In the genomic region with DNA sequence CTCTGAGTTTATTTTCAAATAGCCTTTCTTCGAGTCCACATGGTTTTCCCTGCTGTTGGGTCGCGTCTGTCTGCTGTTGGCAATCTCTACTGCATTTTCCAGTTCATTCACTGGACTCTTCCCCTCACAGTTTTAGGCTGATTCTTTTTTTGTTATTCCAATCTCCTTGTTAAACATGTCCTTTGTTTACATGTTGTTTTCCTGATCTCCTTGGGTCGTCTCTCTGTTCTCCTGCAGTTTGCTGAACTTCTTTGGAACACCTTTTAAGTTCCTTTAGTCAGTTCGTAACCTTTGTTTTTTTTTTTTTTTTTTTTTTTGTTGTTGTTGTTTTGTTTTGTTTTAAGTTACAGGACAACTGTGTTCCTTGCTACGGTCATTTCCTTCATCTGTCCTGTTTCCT, we compare ENCODE assay signal across 35 mouse cellular contexts.
"Had no signal": no experiment of that assay in that cellular context is flagged by ENCODE, and none has a peak within 500 bp of the region (broad histone marks: within the 10 kb centered on the region; RNA-seq: fewer than 3 reads in every experiment).

No protein-coding gene starts in this region.

- H3K9ac ChIP-seq: heart, embryonic 12.5 days; heart, embryonic 13.5 days; heart, embryonic 15.5 days; hindbrain, embryonic 12.5 days; hindbrain, embryonic 13.5 days; hindbrain, embryonic 14.5 days; hindbrain, embryonic 15.5 days; intestine, embryonic 15.5 days; kidney, embryonic 15.5 days had no signal

- H3K36me3 ChIP-seq: heart, embryonic 12.5 days; heart, embryonic 13.5 days; heart, embryonic 15.5 days; hindbrain, embryonic 10.5 days; hindbrain, embryonic 12.5 days; hindbrain, embryonic 13.5 days; hindbrain, embryonic 15.5 days; intestine, embryonic 15.5 days; kidney, embryonic 15.5 days had no signal

- H3K4me3 ChIP-seq: heart, embryonic 12.5 days; heart, embryonic 13.5 days; heart, embryonic 15.5 days; hindbrain, embryonic 10.5 days; hindbrain, embryonic 12.5 days; hindbrain, embryonic 13.5 days; hindbrain, embryonic 15.5 days; intestine, embryonic 15.5 days; kidney, embryonic 15.5 days; layer of hippocampus, adult 2 months; left cerebral cortex, adult 2 months had no signal

- H3K27me3 ChIP-seq: heart, embryonic 12.5 days; heart, embryonic 13.5 days; heart, embryonic 15.5 days; hindbrain, embryonic 12.5 days; hindbrain, embryonic 13.5 days; hindbrain, embryonic 15.5 days; intestine, embryonic 15.5 days; kidney, embryonic 15.5 days had no signal

- H3K4me1 ChIP-seq: heart, embryonic 12.5 days; heart, embryonic 13.5 days; heart, embryonic 15.5 days; hindbrain, embryonic 10.5 days; hindbrain, embryonic 12.5 days; hindbrain, embryonic 13.5 days; hindbrain, embryonic 15.5 days; intestine, embryonic 15.5 days; kidney, embryonic 15.5 days had no signal

- DNase-seq: heart, postnatal 10 days; heart, postnatal 14 days; heart, postnatal 36 days; heart, postnatal 4 days; kidney, adult 11 months; kidney, adult 18-20 months; kidney, adult 2 months; kidney, adult 8-10 months; kidney, adult 9 months; kidney, postnatal 10 days; kidney, postnatal 14 days; kidney, postnatal 25 days; kidney, postnatal 36 days; kidney, postnatal 4 days; layer of hippocampus, adult 9-11 months; layer of hippocampus, postnatal 36 days had no signal

- ATAC-seq: hindbrain, embryonic 16.5 days; hindbrain, postnatal 0 days; inflammation-experienced regulatory T-cells, adult 6 months; intestine, embryonic 15.5 days; intestine, embryonic 16.5 days; intestine, postnatal 0 days had no signal

- H3K4me2 ChIP-seq: heart, embryonic 11.5 days; heart, embryonic 12.5 days; heart, embryonic 13.5 days; heart, embryonic 15.5 days; hindbrain, embryonic 12.5 days; hindbrain, embryonic 13.5 days; hindbrain, embryonic 14.5 days; hindbrain, embryonic 15.5 days; intestine, embryonic 15.5 days; kidney, embryonic 15.5 days had no signal

- H3K27ac ChIP-seq: heart, embryonic 13.5 days; heart, embryonic 15.5 days; hindbrain, embryonic 10.5 days; hindbrain, embryonic 12.5 days; hindbrain, embryonic 13.5 days; hindbrain, embryonic 14.5 days; hindbrain, embryonic 15.5 days; hindbrain, postnatal 0 days; intestine, embryonic 15.5 days; kidney, embryonic 15.5 days; kidney, postnatal 0 days; layer of hippocampus, adult 2 months; left cerebral cortex, adult 2 months had no signal

- H3K9me3 ChIP-seq: heart, embryonic 12.5 days; heart, embryonic 13.5 days; heart, embryonic 15.5 days; hindbrain, embryonic 10.5 days; hindbrain, embryonic 12.5 days; hindbrain, embryonic 13.5 days; hindbrain, embryonic 15.5 days; intestine, embryonic 15.5 days; kidney, embryonic 15.5 days had no signal
